Mouse (Mus musculus) hindbrain, embryonic 10.5 days (tissue): ENCODE results near the gene Ccl1. TPM values are rescaled to one million over a fixed set of nuclear protein-coding genes. Genes with fewer than 3 reads are reported as not detected.

Experiments
- DNase-seq: peaks from one replicate; pipeline ENCODE4 v3.0.0-alpha.2; 2017; ENCODE audit warnings: low spot score
- H3K27ac ChIP-seq: fragments of 300-500 bp; sonication (generic); 2 replicates; pipeline ENCODE4 v1.5.1; 2016; ENCODE audit warnings: mild to moderate bottlenecking, moderate library complexity
- H3K27me3 ChIP-seq: fragments of 300-500 bp; sonication (generic); 2 replicates; pipeline ENCODE4 v1.6.1; 2016; ENCODE audit warnings: mild to moderate bottlenecking; ENCODE audit not compliant: poor library complexity, insufficient read depth, severe bottlenecking
- H3K36me3 ChIP-seq: fragments of 300-500 bp; sonication (generic); 2 replicates; pipeline ENCODE4 v1.6.1; 2016; ENCODE audit warnings: mild to moderate bottlenecking, moderate library complexity
- H3K4me1 ChIP-seq: fragments of 300-500 bp; sonication (generic); replicated peaks from 2 replicates; pipeline ENCODE4 v1.6.1; 2016; ENCODE audit warnings: mild to moderate bottlenecking
- H3K4me3 ChIP-seq: fragments of 300-500 bp; sonication (generic); 2 replicates; pipeline ENCODE4 v1.5.1; 2016; ENCODE audit warnings: mild to moderate bottlenecking, moderate library complexity
- H3K9me3 ChIP-seq: fragments of 300-500 bp; sonication (generic); 2 replicates; pipeline ENCODE4 v1.6.1; 2016; ENCODE audit warnings: mild to moderate bottlenecking, moderate library complexity
- WGBS: fragments of 180-500 bp; shearing (Covaris S2); methylation state at CpG from one replicate; pipeline ENCODE4 v1.1.7; 2016; 5-methylcytosine and 5-hydroxymethylcytosine counted together
- polyA plus RNA-seq: library from polyadenylated mRNA; unstranded; fragments of >200 nt; fragmentation: Nextera tagmentation; extraction: Ambion mirVana; gene quantifications from 2 replicates; pipeline ENCODE4 v1.2.1, GENCODE M21; 2016

The Ccl1 gene
- polyA plus RNA-seq, 1 experiment from 2014 or later = not detected

DNA sequence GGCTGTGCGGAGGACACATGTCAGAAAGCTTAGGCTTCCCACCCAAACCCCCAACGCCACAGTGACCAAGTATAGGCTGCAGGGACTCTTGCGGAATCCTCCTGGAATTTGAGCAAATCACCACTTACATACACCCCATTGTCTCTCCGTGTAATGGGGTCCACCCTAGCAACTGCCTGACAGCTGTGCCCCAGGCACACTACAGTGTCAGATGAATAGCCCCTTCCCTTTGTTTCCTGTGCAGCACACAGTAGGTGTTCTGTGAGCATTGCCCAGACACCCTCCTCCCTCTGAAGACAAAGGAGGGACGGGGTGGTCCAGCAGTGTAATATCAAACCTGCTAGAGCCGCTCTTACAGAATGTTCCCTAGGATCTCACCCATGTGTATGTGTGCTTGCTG, 54.2 kb downstream of the Ccl1 start:
- WGBS = 36% methylated on average over 6 of the region's 6 CpGs
- H3K9me3 ChIP-seq = no peaks in the 10 kb centered on the region
- H3K4me3 ChIP-seq = no peak overlapping the region
- DNase-seq = no peak
- H3K36me3 ChIP-seq = no peaks in the 10 kb centered on the region
- peaks cover 22% of the 10 kb centered on the region for H3K4me1 ChIP-seq
- no peak overlapping the region for H3K27ac ChIP-seq
- peaks cover 27% of the 10 kb centered on the region for H3K27me3 ChIP-seq

DNA sequence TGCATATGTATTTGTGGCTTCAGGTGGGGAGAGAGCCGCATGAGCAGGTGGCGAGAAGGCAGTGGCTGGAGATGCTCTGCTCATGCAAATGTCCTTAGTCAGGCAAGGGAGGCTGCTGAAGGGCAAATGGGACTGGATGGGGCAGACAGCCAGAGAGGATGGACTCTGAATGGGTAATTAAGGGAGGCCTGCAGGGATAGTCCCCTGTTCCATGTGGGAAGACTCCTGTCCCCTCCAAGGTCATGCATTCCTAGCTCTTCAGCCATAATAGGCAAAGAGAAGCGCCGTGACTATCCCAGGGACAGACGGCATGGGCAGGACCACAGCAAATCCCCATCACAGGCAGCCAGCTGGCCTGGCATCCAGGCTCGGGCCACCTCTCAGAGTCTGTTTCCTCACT, 55.5 kb downstream of the Ccl1 start:
- WGBS = 81% methylated on average over 6 of the region's 6 CpGs
- Histone ChIP-seq H3K27me3 (peaks cover 24% of the 10 kb centered on the region), H3K27ac (no peak overlapping the region), H3K4me1 (peaks cover 14% of the 10 kb centered on the region), H3K36me3 (no peaks in the 10 kb centered on the region), H3K9me3 (no peaks in the 10 kb centered on the region), H3K4me3 (no peak overlapping the region)
- no peak for DNase-seq

DNA sequence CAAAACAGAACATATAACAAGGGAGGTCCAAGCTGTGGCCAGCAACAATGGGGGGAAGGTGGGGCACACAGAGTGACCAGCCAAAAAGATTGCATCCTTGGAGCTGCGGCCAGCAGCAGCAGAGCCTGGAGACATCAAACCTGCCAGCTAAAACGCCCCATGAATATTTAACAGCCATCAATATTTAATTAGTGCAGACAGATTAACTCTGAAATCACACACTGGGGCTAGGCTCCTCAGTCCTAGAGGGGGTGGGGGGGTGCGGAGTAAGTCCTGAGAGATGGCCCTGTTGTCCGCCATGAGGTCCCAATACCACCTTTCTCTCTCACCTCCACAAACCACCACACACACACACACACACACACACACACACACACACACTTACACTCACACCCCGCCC, 68.1 kb downstream of the Ccl1 start:
- no peak overlapping the region for H3K27ac ChIP-seq

DNA sequence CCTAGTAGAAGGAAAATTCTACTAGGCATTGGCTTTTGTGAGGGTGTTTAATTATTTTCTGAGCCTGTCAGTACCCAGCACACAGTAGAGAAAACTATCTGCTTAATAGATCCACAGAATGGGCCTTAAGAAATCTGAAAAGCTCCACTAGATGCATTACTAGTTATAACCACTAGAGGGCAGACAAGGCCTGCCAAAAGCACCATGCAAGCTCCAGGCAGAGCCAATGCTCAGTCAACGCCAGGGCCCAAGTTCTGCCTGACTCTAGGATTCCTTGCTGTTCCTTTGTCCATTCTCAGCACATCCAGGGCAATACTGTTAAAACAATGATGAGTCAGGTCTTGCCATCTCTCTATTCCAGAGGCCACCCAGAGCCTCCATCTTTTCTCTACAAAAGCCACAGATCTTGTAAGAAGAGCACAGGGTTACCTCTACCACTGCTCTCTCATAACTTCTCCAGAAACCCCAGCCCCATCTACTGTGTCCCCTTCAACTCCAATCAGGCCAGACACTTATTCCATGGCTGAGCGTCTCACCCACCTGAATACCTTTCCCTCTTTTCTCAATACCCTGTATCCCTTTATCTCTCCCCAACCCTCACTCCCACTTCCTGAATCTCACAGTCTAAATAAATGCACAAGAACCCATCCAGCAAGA, 69.8 kb downstream of the Ccl1 start:
- H3K9me3 ChIP-seq = no peaks in the 10 kb centered on the region
- peak; percentile 46 for DNase-seq
- H3K4me3 ChIP-seq = no peak overlapping the region
- no peaks in the 10 kb centered on the region for H3K36me3 ChIP-seq
- peaks cover 11% of the 10 kb centered on the region; the same call in 1 of the 2 replicates for H3K27me3 ChIP-seq
- WGBS = 34% methylated on average over 2 of the region's 2 CpGs
- peaks cover 11% of the 10 kb centered on the region for H3K4me1 ChIP-seq
- H3K27ac ChIP-seq = no peak overlapping the region

More for the DNA sequence above, 68.1 kb downstream of the Ccl1 start:
- no peak for DNase-seq
- H3K9me3 ChIP-seq = no peaks in the 10 kb centered on the region
- 63% methylated on average over 5 of the region's 5 CpGs for WGBS
- H3K27me3 ChIP-seq = peaks cover 6% of the 10 kb centered on the region; the same call in 1 of the 2 replicates
- no peaks in the 10 kb centered on the region for H3K36me3 ChIP-seq
- peaks cover 9% of the 10 kb centered on the region for H3K4me1 ChIP-seq
- no peak overlapping the region for H3K4me3 ChIP-seq

DNA sequence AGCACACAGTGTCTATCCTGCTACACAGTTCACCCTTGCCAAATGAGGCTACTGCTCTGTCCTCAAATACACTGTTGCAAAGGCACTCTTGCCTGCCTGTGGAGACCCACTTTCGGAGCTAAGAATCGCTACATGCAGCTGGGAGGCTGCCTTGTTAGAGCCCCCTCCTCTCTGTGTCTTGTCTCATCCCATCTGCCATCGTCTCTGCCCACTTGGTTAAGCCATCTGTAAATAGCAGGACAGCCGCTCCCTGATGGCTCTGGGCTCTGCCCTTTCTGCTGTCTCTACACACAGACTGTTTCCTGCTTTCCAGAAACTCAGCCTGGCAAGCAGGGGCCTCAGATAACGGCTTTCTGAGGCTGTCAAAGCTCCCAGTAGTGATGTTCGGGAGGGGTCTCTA, 71.5 kb downstream of the Ccl1 start:
- no peak for DNase-seq
- H3K27me3 ChIP-seq = peaks cover 15% of the 10 kb centered on the region; the same call in 1 of the 2 replicates
- WGBS = 70% methylated on average over 6 of the region's 6 CpGs

DNA sequence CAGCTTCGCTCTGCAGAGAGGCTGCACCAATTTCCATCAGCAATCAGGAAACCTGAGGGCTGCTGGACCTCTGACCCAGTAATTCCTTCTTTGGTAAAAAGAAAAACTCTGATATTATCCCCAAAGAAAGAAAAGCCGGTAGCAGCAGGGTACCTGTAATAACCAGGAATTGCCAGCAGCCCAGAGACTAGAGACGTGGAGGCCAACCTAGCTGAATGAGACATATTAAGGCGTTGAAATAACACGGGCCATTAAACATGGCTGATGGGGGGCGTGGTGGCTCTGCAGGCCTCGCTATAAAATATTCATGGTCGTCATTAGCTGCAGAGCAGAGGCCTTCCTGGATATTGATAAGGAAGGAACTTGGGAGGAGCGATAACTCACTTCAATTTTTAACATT, 78.5 kb downstream of the Ccl1 start:
- WGBS = 82% methylated on average over 9 of the region's 9 CpGs
- Histone ChIP-seq H3K9me3 (no peaks in the 10 kb centered on the region), H3K27ac (no peak overlapping the region), H3K4me1 (peaks cover 7% of the 10 kb centered on the region; the same call in 1 of the 2 replicates), H3K4me3 (no peak overlapping the region), H3K27me3 (0 out of 2 replicates have a peak, but pooled peaks cover 5% of the 10 kb centered on the region), H3K36me3 (no peaks in the 10 kb centered on the region)
- DNase-seq = no peak

More for the DNA sequence above, 71.5 kb downstream of the Ccl1 start:
- H3K27ac ChIP-seq = no peak overlapping the region
- H3K36me3 ChIP-seq = no peaks in the 10 kb centered on the region
- no peak overlapping the region for H3K4me3 ChIP-seq
- H3K4me1 ChIP-seq = peaks cover 16% of the 10 kb centered on the region
- no peaks in the 10 kb centered on the region for H3K9me3 ChIP-seq

DNA sequence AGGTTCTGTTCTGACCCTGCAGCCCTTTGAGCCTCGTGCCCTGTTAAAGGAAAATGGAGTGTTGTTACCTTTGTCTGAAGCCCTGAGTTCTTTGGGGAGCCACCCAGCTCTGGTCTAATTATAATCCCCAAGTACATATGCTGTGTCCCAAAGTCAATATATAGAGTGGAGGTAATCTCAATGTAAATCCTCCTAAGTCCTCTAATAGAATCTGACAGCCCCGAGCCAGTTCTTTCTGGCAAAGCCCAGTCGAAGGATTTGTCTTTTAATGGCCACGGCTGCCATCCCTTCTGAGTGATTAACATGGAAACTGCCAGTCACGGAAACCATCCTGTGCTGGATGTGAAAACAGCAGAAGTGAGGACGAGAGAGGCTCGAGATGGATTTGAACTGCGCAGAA, 79.6 kb downstream of the Ccl1 start:
- Histone ChIP-seq H3K36me3 (no peaks in the 10 kb centered on the region), H3K4me1 (peaks cover 7% of the 10 kb centered on the region; the same call in 1 of the 2 replicates), H3K9me3 (no peaks in the 10 kb centered on the region), H3K27ac (no peak overlapping the region), H3K27me3 (0 out of 2 replicates have a peak, but pooled peaks cover 4% of the 10 kb centered on the region), H3K4me3 (no peak overlapping the region)
- no peak for DNase-seq
- WGBS = 80% methylated on average over 8 of the region's 8 CpGs

DNA sequence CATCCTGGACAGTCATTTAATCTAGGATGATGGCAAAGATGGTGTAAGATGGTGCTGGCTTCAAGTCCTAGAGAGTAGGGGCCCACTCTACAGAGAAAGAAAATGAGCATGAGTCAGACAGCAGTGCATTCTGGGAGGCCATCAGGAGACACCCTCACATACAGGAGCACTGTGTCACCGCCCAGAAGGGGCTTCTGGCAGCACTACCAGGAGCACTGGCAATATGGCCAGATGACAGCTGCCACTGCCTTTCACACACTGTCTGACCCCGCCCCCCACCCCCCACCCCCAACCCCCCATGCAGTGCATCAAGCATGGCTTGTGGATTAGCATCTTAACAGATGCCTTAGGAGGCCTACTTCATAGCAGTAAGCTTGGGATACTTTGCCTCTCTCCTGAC, 89.0 kb downstream of the Ccl1 start:
- 36% methylated on average over 2 of the region's 2 CpGs for WGBS
- no peaks in the 10 kb centered on the region for H3K36me3 ChIP-seq

DNA sequence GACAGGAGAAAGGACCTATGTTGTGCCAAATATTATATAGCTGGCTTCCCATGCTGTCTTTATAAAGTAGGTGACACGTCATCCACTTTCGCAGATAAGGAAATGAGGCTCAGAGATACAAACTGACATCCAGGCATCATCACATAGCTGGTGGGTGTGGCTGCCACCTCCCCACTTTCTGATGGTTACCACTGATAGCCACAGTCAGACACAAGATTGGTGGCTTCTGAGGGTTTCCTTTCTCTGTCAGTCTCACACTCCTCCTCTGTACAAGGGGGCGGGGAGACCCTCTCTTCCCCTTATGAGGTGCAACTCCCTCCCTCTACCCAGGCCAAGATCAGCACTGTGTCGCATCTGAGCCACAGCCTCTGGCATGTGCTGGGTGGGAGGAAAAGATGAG, 91.1 kb downstream of the Ccl1 start:
- Histone ChIP-seq H3K27ac (no peak overlapping the region; the same call in 1 of the 2 replicates), H3K36me3 (no peaks in the 10 kb centered on the region), H3K9me3 (no peaks in the 10 kb centered on the region), H3K27me3 (no peaks in the 10 kb centered on the region), H3K4me1 (peaks cover 14% of the 10 kb centered on the region), H3K4me3 (no peak overlapping the region)
- 81% methylated on average over 4 of the region's 4 CpGs for WGBS
- no peak for DNase-seq

More for the DNA sequence above, 89.0 kb downstream of the Ccl1 start:
- Histone ChIP-seq H3K9me3 (no peaks in the 10 kb centered on the region), H3K27me3 (no peaks in the 10 kb centered on the region), H3K4me1 (peaks cover 14% of the 10 kb centered on the region), H3K4me3 (no peak overlapping the region), H3K27ac (no peak overlapping the region)
- no peak for DNase-seq

DNA sequence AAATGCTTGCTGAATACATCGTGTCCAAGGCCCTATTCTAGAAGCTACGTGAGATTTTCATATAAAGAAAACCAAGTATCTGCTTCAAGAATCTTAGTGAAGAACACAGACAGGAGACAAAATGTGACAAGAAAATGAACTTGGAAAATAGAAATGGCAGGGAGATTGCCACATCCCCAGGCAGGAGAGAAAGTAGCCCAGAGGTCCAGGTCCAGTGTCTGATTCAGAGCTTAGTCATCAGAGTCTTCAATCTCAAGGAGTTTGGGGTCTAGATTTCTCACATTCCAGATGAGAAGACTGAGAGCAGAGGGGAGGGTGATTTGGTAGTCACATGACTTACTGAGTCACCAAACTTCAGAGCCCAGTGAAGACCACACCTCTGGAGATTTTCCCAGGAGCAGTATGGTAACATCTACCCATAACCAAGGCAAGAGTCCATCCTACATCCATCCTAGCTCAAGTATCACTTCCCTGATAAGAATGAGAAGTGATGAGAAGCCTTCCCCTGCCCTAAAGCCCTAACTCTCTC, 98.5 kb downstream of the Ccl1 start:
- no peak for DNase-seq
- Histone ChIP-seq H3K4me3 (no peak overlapping the region), H3K27me3 (no peaks in the 10 kb centered on the region), H3K9me3 (no peaks in the 10 kb centered on the region), H3K36me3 (no peaks in the 10 kb centered on the region), H3K27ac (no peak overlapping the region), H3K4me1 (peaks cover 6% of the 10 kb centered on the region)
- 95% methylated on average over 2 of the region's 2 CpGs for WGBS

DNA sequence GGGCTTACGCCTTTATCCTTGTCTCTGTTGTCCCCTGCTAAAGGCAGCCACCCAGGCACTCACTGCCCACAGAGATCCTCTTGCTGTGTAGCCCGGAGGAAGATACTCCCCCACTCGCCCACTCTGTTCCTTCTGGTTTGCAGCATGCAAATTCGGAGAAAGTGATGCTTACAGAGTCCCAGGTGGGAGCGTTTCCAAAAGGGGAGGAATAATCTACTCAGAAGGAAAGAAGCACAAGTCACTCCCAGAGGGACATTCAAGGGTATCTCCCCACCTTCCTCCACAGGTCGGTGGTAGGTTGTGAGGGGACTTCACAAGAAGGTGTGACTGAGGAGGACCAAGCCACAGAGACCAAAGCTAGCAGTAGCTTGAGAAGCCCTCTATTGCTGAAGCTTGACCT, 100.3 kb downstream of the Ccl1 start:
- 0 out of 2 replicates have a peak, but pooled peaks cover 4% of the 10 kb centered on the region for H3K4me1 ChIP-seq
- no peaks in the 10 kb centered on the region for H3K27me3 ChIP-seq
- H3K4me3 ChIP-seq = no peak overlapping the region
- DNase-seq = no peak
- H3K27ac ChIP-seq = no peak overlapping the region
- no peaks in the 10 kb centered on the region for H3K36me3 ChIP-seq
- WGBS = 91% methylated on average over 6 of the region's 6 CpGs
- no peaks in the 10 kb centered on the region for H3K9me3 ChIP-seq

DNA sequence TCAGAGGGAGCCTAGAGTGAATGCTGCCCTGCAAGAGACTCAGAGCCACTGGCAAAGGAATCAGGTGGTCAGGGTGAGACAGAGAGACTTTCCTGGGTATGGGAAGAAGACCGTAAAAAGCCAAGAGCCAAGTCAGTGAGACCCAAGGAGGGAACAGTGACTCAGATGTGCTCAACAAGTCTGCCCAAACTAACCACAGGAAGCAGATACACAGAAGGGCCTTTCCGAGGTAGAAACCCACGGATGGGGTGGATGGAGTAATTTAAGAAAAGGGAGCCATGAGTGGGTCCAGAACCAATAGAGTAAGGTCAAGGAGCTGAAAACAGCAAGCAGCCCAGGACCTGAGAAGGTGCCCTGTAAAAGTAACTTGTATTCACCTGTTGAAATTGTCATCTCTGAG, 101.8 kb downstream of the Ccl1 start:
- H3K4me1 ChIP-seq = 0 out of 2 replicates have a peak, but pooled peaks cover 4% of the 10 kb centered on the region
- no peak overlapping the region for H3K4me3 ChIP-seq
- H3K9me3 ChIP-seq = no peaks in the 10 kb centered on the region
- DNase-seq = no peak
- no peak overlapping the region for H3K27ac ChIP-seq
- H3K27me3 ChIP-seq = no peaks in the 10 kb centered on the region
- WGBS = 92% methylated on average over 3 of the region's 3 CpGs
- no peaks in the 10 kb centered on the region for H3K36me3 ChIP-seq

DNA sequence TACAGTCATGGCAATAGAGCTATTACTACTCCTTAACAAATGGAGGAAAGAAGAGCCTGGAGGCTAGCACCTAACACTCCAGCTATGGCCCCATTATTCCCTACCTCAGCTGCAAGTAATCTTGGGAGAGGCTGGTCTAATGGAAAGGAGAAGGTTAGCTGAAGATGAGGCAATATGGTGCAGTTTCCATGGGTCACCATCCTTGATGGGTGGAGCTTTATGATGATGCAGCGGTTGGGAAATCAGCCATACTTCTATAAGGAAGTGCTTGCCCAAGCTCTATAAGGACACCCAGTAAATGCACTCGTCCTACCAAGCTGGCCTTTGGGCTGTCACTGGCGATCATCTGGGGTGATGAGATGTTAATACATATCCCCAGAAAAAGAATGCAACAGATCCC, 107.7 kb downstream of the Ccl1 start:
- no peak for DNase-seq
- no peaks in the 10 kb centered on the region for H3K36me3 ChIP-seq
- 85% methylated on average over 3 of the region's 3 CpGs for WGBS
- H3K27me3 ChIP-seq = no peaks in the 10 kb centered on the region
- H3K4me1 ChIP-seq = no peaks in the 10 kb centered on the region
- H3K9me3 ChIP-seq = no peaks in the 10 kb centered on the region
- H3K4me3 ChIP-seq = no peak overlapping the region
- H3K27ac ChIP-seq = no peak overlapping the region
